Comparison of ENCODE assay signal across 14 mouse cellular contexts in genomic region chr11:87720839-87721238, GRCm38 (mm10). TPM values are rescaled to one million over a fixed set of nuclear protein-coding genes. Genes with fewer than 3 reads are reported as not detected.
DNase-seq lines count a peak whose midpoint lies in the region; ATAC-seq and TF ChIP-seq lines count a peak whose summit lies in the region.
"Had no signal": no experiment of that assay in that cellular context is flagged by ENCODE, and none has a peak within 500 bp of the region (broad histone marks: within the 10 kb centered on the region; RNA-seq: fewer than 3 reads in every experiment).

No protein-coding gene starts in this region.

- WGBS in spleen, adult 2 months = 35% methylated on average over 9 of the region's 9 CpGs
- WGBS in stomach, embryonic 14.5 days = 45% methylated on average over 9 of the region's 9 CpGs

- no peaks in the 10 kb centered on the region for H3K27me3 ChIP-seq in spleen, adult 2 months (ENCODE audit: control insufficient read depth, insufficient read depth, low read length)
- no peaks in the 10 kb centered on the region for H3K27me3 ChIP-seq in stomach, embryonic 14.5 days (ENCODE audit: control insufficient read depth, insufficient read depth, low read length)
- H3K27me3 ChIP-seq: embryonic facial prominence, embryonic 12.5 days; forebrain, embryonic 12.5 days; limb, embryonic 15.5 days had no signal

- DNase-seq in spleen, adult 2 months (ENCODE audit: low read depth in 1 of 2, low spot score in 2 of 2) = peak; percentile 53 to 57
- no peak for DNase-seq in spleen, postnatal 14 days (ENCODE audit: low spot score in 2 of 2)
- DNase-seq in ZHBTc4 (ENCODE audit: low read depth, low spot score) = peak; percentile 38
- peak; percentile 74 for DNase-seq in thymus, postnatal 4 days
- no peak for DNase-seq in kidney, postnatal 25 days
- no peak for DNase-seq in adrenal gland, adult 8-10 months
- DNase-seq: adrenal gland, adult 2 months; gastrocnemius, adult 2 months; kidney, adult 18-20 months had no signal

- no peak for TF ChIP-seq CTCF in spleen, adult 2 months (IDR thresholded peaks at IDR 0.05; ENCODE audit: extremely low read depth, insufficient read depth, insufficient read length, insufficient replicate concordance)

- no peaks in the 10 kb centered on the region for H3K36me3 ChIP-seq in spleen, adult 2 months (ENCODE audit: control insufficient read depth, insufficient read depth, low read length)
- H3K36me3 ChIP-seq in stomach, embryonic 14.5 days (ENCODE audit: control insufficient read depth, insufficient read depth, low read length) = no peaks in the 10 kb centered on the region
- H3K36me3 ChIP-seq: embryonic facial prominence, embryonic 12.5 days; forebrain, embryonic 12.5 days; limb, embryonic 15.5 days had no signal

- peaks cover 9% of the 10 kb centered on the region; the same call in 1 of the 2 replicates for H3K4me1 ChIP-seq in spleen, adult 2 months (ENCODE audit: control insufficient read depth, insufficient read depth, insufficient read length)
- peaks cover 11% of the 10 kb centered on the region for H3K4me1 ChIP-seq in stomach, embryonic 14.5 days (ENCODE audit: control insufficient read depth, insufficient read depth, low read length)

- no peak for ATAC-seq in stomach, embryonic 14.5 days (ENCODE audit: insufficient number of reproducible peaks, insufficient read depth, low FRiP score, low read depth)

- H3K27ac ChIP-seq in spleen, adult 2 months (ENCODE audit: insufficient read depth, low read length) = peak overlapping the region; percentile 78
- peak overlapping the region; percentile 52; the same call in 1 of the 2 replicates for H3K27ac ChIP-seq in stomach, embryonic 14.5 days (ENCODE audit: low read length)
- H3K27ac ChIP-seq: embryonic facial prominence, embryonic 12.5 days; forebrain, embryonic 12.5 days; gastrocnemius, adult 2 months; heart, embryonic 10.5 days; limb, embryonic 15.5 days had no signal

- no peak overlapping the region for H3K4me3 ChIP-seq in spleen, adult 2 months (ENCODE audit: extremely low read depth, insufficient read depth, insufficient read length)
- no peak overlapping the region for H3K4me3 ChIP-seq in stomach, embryonic 14.5 days (ENCODE audit: low read depth, low read length)
- H3K4me3 ChIP-seq: embryonic facial prominence, embryonic 12.5 days; forebrain, embryonic 12.5 days; gastrocnemius, adult 2 months; heart, embryonic 10.5 days; limb, embryonic 15.5 days had no signal

- TF ChIP-seq POLR2A in spleen, adult 2 months (IDR thresholded peaks at IDR 0.05; ENCODE audit: low read depth, low read length) = no peak

- no peaks in the 10 kb centered on the region for H3K9me3 ChIP-seq in stomach, embryonic 14.5 days (ENCODE audit: control insufficient read depth, low read depth, low read length)
- H3K9me3 ChIP-seq: embryonic facial prominence, embryonic 12.5 days; forebrain, embryonic 12.5 days; heart, embryonic 10.5 days; limb, embryonic 15.5 days had no signal

- no peak overlapping the region for H3K9ac ChIP-seq in stomach, embryonic 14.5 days (replicated peaks; ENCODE audit: low read depth, low read length)
- H3K9ac ChIP-seq: embryonic facial prominence, embryonic 12.5 days; forebrain, embryonic 12.5 days; limb, embryonic 15.5 days had no signal

- no peak overlapping the region for H3K4me2 ChIP-seq in stomach, embryonic 14.5 days (replicated peaks; ENCODE audit: low read depth, low read length)
- H3K4me2 ChIP-seq: embryonic facial prominence, embryonic 12.5 days; forebrain, embryonic 12.5 days; limb, embryonic 15.5 days had no signal

RNA-seq across cellular contexts. Expression of gene Supt4a, which starts 16.5 kb away (rescaled TPM):
- 59.1 and 62.2 TPM in 2 replicates for polyA plus RNA-seq in spleen, adult 2 months (2012; rRNA removed)
- polyA plus RNA-seq in stomach, embryonic 14.5 days (2014; fragmentation: Nextera tagmentation; extraction: Ambion mirVana) = 133 and 151 TPM in 2 replicates
- total RNA-seq in adrenal gland, adult 8-10 months (2022) = 10 to 100 TPM; 73.7 to 85.1 (median 84.2) TPM

RNA-seq across cellular contexts. Expression of gene Tspoap1, which starts 39.5 kb away (rescaled TPM):
- 6.1 and 6.2 TPM in 2 replicates for polyA plus RNA-seq in spleen, adult 2 months (2012; rRNA removed)
- 3.1 TPM in 2 replicates for polyA plus RNA-seq in stomach, embryonic 14.5 days (2014; fragmentation: Nextera tagmentation; extraction: Ambion mirVana)
- 10 to 100 TPM in 2 of 4 experiments, 1 to 10 TPM in 2; 5.9 to 32.3 (median 18.0) TPM for total RNA-seq in adrenal gland, adult 8-10 months (2022)
- total RNA-seq: gastrocnemius, adult 2 months had no signal

RNA-seq across cellular contexts. Expression of gene Rnf43, which starts 58.3 kb away (rescaled TPM):
- 3.5 and 4.9 TPM in 2 replicates for polyA plus RNA-seq in spleen, adult 2 months (2012; rRNA removed)
- polyA plus RNA-seq in stomach, embryonic 14.5 days (2014; fragmentation: Nextera tagmentation; extraction: Ambion mirVana) = 19.7 and 20.2 TPM in 2 replicates
- total RNA-seq in adrenal gland, adult 8-10 months (2022) = 10 to 100 TPM in 2 of 4 experiments, 1 to 10 TPM in 2; 4.8 to 17.8 (median 10.7) TPM

Comparison
In these comparisons a context has a peak if more than half of its experiments do, and no peak if none do; other contexts are left out.
1. DNase-seq: peak in spleen, adult 2 months (2 of 2), ZHBTc4 (single experiment) and thymus, postnatal 4 days (single experiment); none in spleen, postnatal 14 days (0 of 2), kidney, postnatal 25 days (0 of 2) and adrenal gland, adult 8-10 months (single experiment).